Mouse (Mus musculus): ENCODE data around the gene Xpnpep2.

Xpnpep2 gene

GRCm38 (mm10) chrX:48124132-48125071 lies 15.9 kb downstream of the Xpnpep2 start:
- peak; percentile 35 for DNase-seq (ENCODE audit: low read depth, low spot score)

- no peak for DNase-seq (ENCODE audit: low read depth, low spot score)
Measured at GRCm38 (mm10) chrX:48126903-48127476, 18.5 kb downstream of the Xpnpep2 start.

GRCm38 (mm10) chrX:48127502-48128218 lies 19.1 kb downstream of the Xpnpep2 start:
- no peak for DNase-seq (ENCODE audit: low read depth, low spot score)

GRCm38 (mm10) chrX:48129167-48129566 lies 20.6 kb downstream of the Xpnpep2 start:
- no peak for DNase-seq (ENCODE audit: low read depth, low spot score)

GRCm38 (mm10) chrX:48136935-48137334 lies 28.4 kb downstream of the Xpnpep2 start:
- no peak for DNase-seq (ENCODE audit: low read depth, low spot score)

GRCm38 (mm10) chrX:48138011-48138410 lies 29.5 kb downstream of the Xpnpep2 start:
- no peak for DNase-seq (ENCODE audit: low read depth, low spot score)

GRCm38 (mm10) chrX:48138539-48139275 lies 30.2 kb downstream of the Xpnpep2 start:
- no peak for DNase-seq (ENCODE audit: low read depth, low spot score)

GRCm38 (mm10) chrX:48139368-48140285 lies 31.1 kb downstream of the Xpnpep2 start:
- DNase-seq (ENCODE audit: low read depth, low spot score) = no peak

GRCm38 (mm10) chrX:48140286-48140877 lies 31.9 kb downstream of the Xpnpep2 start:
- no peak for DNase-seq (ENCODE audit: low read depth, low spot score)

GRCm38 (mm10) chrX:48141481-48141880 lies 33.0 kb downstream of the Xpnpep2 start:
- DNase-seq (ENCODE audit: low read depth, low spot score) = no peak

- no peak for DNase-seq (ENCODE audit: low read depth, low spot score)
Measured at GRCm38 (mm10) chrX:48143415-48144335, 35.1 kb downstream of the Xpnpep2 start.

- no peak for DNase-seq (ENCODE audit: low read depth, low spot score)
Measured at GRCm38 (mm10) chrX:48146262-48146661, 37.7 kb downstream of the Xpnpep2 start, which contains the start of gene Sash3. Gene Sash3 (plus strand): TSS chrX:48146436.

GRCm38 (mm10) chrX:48147226-48147625 lies 38.7 kb downstream of the Xpnpep2 start:
- no peak for DNase-seq (ENCODE audit: low read depth, low spot score)

GRCm38 (mm10) chrX:48147741-48148186 lies 39.2 kb downstream of the Xpnpep2 start:
- DNase-seq (ENCODE audit: low read depth, low spot score) = no peak

- no peak for DNase-seq (ENCODE audit: low read depth, low spot score)
Measured at GRCm38 (mm10) chrX:48152106-48152505, 43.6 kb downstream of the Xpnpep2 start.

- DNase-seq (ENCODE audit: low read depth, low spot score) = no peak
Measured at GRCm38 (mm10) chrX:48153414-48153813, 44.9 kb downstream of the Xpnpep2 start.

- DNase-seq (ENCODE audit: low read depth, low spot score) = no peak
Measured at GRCm38 (mm10) chrX:48153949-48154348, 45.4 kb downstream of the Xpnpep2 start.

GRCm38 (mm10) chrX:48155489-48155888 lies 47.0 kb downstream of the Xpnpep2 start:
- DNase-seq (ENCODE audit: low read depth, low spot score) = no peak

- DNase-seq (ENCODE audit: low read depth, low spot score) = no peak
Measured at GRCm38 (mm10) chrX:48157396-48157795, 48.9 kb downstream of the Xpnpep2 start.
